Mouse (Mus musculus) ES-Bruce4 (cell line): ENCODE data around the gene Lnpk. TPM values are rescaled to one million over a fixed set of nuclear protein-coding genes. Genes with fewer than 3 reads are reported as not detected.

Source experiments
- H3K27ac ChIP-seq: 2 replicates; pipeline ENCODE4 v1.5.1; 2012; ENCODE audit warnings: low read length, inconsistent platforms; ENCODE audit not compliant: insufficient read depth
- H3K27me3 ChIP-seq: 2 replicates; pipeline ENCODE4 v1.6.1; 2012; ENCODE audit warnings: mild to moderate bottlenecking, low read length, inconsistent platforms; ENCODE audit not compliant: control insufficient read depth, poor library complexity, insufficient read depth, severe bottlenecking
- H3K36me3 ChIP-seq: 2 replicates; pipeline ENCODE4 v1.6.1; 2012; ENCODE audit warnings: inconsistent platforms, mild to moderate bottlenecking, low read length, moderate library complexity; ENCODE audit not compliant: control insufficient read depth, poor library complexity, insufficient read depth, severe bottlenecking
- H3K4me1 ChIP-seq: one replicate; pipeline ENCODE4 v1.8.1; 2011; ENCODE audit warnings: low read length; ENCODE audit not compliant: control insufficient read depth, insufficient read depth
- H3K4me3 ChIP-seq: 2 replicates; pipeline ENCODE4 v1.5.1; 2011; ENCODE audit warnings: low read depth, mild to moderate bottlenecking, low read length
- H3K9ac ChIP-seq: 2 replicates; pipeline ENCODE4 v1.6.1; 2012; ENCODE audit warnings: low read depth, mild to moderate bottlenecking, inconsistent platforms; ENCODE audit not compliant: poor library complexity, severe bottlenecking
- H3K9me3 ChIP-seq: replicated peaks from 2 replicates; pipeline ENCODE4 v1.6.1; 2012; ENCODE audit warnings: mild to moderate bottlenecking, low read length, inconsistent platforms; ENCODE audit not compliant: control insufficient read depth, poor library complexity, insufficient read depth, severe bottlenecking
- CTCF ChIP-seq: IDR thresholded peaks from one replicate; pipeline ENCODE4 v1.8.1; 2011; ENCODE audit warnings: low read depth, low read length
- EP300 ChIP-seq: IDR thresholded peaks from 2 replicates; pipeline ENCODE4 v1.6.1; 2011; ENCODE audit warnings: low read depth, low read length; ENCODE audit not compliant: insufficient read depth
- POLR2A ChIP-seq: IDR thresholded peaks from one replicate; pipeline ENCODE4 v1.8.1; 2011; ENCODE audit warnings: low read length; ENCODE audit not compliant: insufficient read depth
- polyA plus RNA-seq: library from polyadenylated mRNA; stranded (reverse); fragments of >200 nt; gene quantifications from 2 replicates; pipeline ENCODE4 v1.2.4, GENCODE M21; 2011; ENCODE audit warnings: low read depth; ENCODE audit not compliant: missing spikeins, insufficient read depth, insufficient read length

Lnpk gene
- polyA plus RNA-seq, 1 experiment, result 41.4 TPM

GRCm38 (mm10) chr2:74482086-74482485, 97.1 kb downstream of the Lnpk start:
- TF ChIP-seq EP300 (no peak), CTCF (no peak), POLR2A (no peak)
- no peaks in the 10 kb centered on the region for H3K36me3 ChIP-seq
- H3K9me3 ChIP-seq, result no peaks in the 10 kb centered on the region
- H3K27ac ChIP-seq, result no peak overlapping the region
- H3K4me3 ChIP-seq, result no peak overlapping the region
- no peaks in the 10 kb centered on the region for H3K4me1 ChIP-seq
- H3K27me3 ChIP-seq, result no peaks in the 10 kb centered on the region
- H3K9ac ChIP-seq, result no peak overlapping the region

Other genes starting within 250 kb of the Lnpk start
- gene Evx2, start 80.1 kb upstream of the Lnpk start, polyA plus RNA-seq, result not detected in 2 replicates
- gene Hoxd13, start 88.9 kb upstream of the Lnpk start, polyA plus RNA-seq, result not detected in 2 replicates
- gene Hoxd12, start 95.6 kb upstream of the Lnpk start, polyA plus RNA-seq, result not detected in 2 replicates
- not detected in 2 replicates for gene Hoxd11, start 100.1 kb upstream of the Lnpk start, polyA plus RNA-seq
- gene Hoxd10, start 112.5 kb upstream of the Lnpk start, polyA plus RNA-seq, result not detected in 2 replicates
- 0.52 and 0.75 TPM in 2 replicates for gene Hoxd9, start 118.3 kb upstream of the Lnpk start, polyA plus RNA-seq
- gene Hoxd8, start 125.2 kb upstream of the Lnpk start, polyA plus RNA-seq, result 0.76 and 2.1 TPM in 2 replicates
- not detected in 2 replicates for gene Hoxd3, start 132.5 kb upstream of the Lnpk start, polyA plus RNA-seq
- 0.40 TPM in 1 of 2 replicates, not detected in the other for gene Hoxd4, start 132.5 kb upstream of the Lnpk start, polyA plus RNA-seq
- gene Gm28230, start 147.3 kb upstream of the Lnpk start, polyA plus RNA-seq, result not detected in 2 replicates
- not detected in 2 replicates for gene Hoxd1, start 183.5 kb upstream of the Lnpk start, polyA plus RNA-seq
- gene Mtx2, start 246.4 kb upstream of the Lnpk start, polyA plus RNA-seq, result 53.8 and 58.0 TPM in 2 replicates